Mouse (Mus musculus) embryonic facial prominence, embryonic 13.5 days (tissue): ENCODE measurements around the gene Dhrs11. TPM values are rescaled to one million over a fixed set of nuclear protein-coding genes. Genes with fewer than 3 reads are reported as not detected.

Source experiments
- ATAC-seq: fragments of 200-750 bp; cut with Nextera tagmentation; 2 replicates; pipeline ENCODE4 v1.8.0; 2017; ENCODE audit warnings: low read depth; ENCODE audit not compliant: insufficient number of reproducible peaks, insufficient read depth, low FRiP score, low TSS enrichment
- H3K27ac ChIP-seq: fragments of 300-500 bp; sonication (generic); 2 replicates; pipeline ENCODE4 v1.5.1; 2015; ENCODE audit warnings: moderate library complexity, mild to moderate bottlenecking, inconsistent platforms
- H3K27me3 ChIP-seq: fragments of 300-500 bp; sonication (generic); 2 replicates; pipeline ENCODE4 v1.6.1; 2015; ENCODE audit warnings: mild to moderate bottlenecking, inconsistent platforms
- H3K36me3 ChIP-seq: fragments of 300-500 bp; sonication (generic); 2 replicates; pipeline ENCODE4 v1.6.1; 2015; ENCODE audit warnings: mild to moderate bottlenecking, inconsistent platforms
- H3K4me1 ChIP-seq: fragments of 300-500 bp; sonication (generic); 2 replicates; pipeline ENCODE4 v1.6.1; 2015; ENCODE audit warnings: inconsistent platforms
- H3K4me2 ChIP-seq: fragments of 300-500 bp; sonication (generic); 2 replicates; pipeline ENCODE4 v1.6.1; 2015; ENCODE audit warnings: moderate library complexity, mild to moderate bottlenecking, inconsistent platforms
- H3K4me3 ChIP-seq: fragments of 300-500 bp; sonication (generic); 2 replicates; pipeline ENCODE4 v1.5.1; 2015; ENCODE audit warnings: mild to moderate bottlenecking, inconsistent platforms
- H3K9ac ChIP-seq: fragments of 300-500 bp; sonication (generic); 2 replicates; pipeline ENCODE4 v1.6.1; 2015; ENCODE audit warnings: mild to moderate bottlenecking, inconsistent platforms
- H3K9me3 ChIP-seq: fragments of 300-500 bp; sonication (generic); 2 replicates; pipeline ENCODE4 v1.6.1; 2016; ENCODE audit warnings: inconsistent platforms
- WGBS: fragments of 180-500 bp; shearing (Covaris S2); methylation state at CpG from one replicate; pipeline ENCODE4 v1.1.7; 2015; ENCODE audit warnings: mixed read lengths; 5-methylcytosine and 5-hydroxymethylcytosine counted together
- polyA plus RNA-seq: library from polyadenylated mRNA; unstranded; fragments of >200 nt; fragmentation: Nextera tagmentation; extraction: Ambion mirVana; gene quantifications from 2 replicates; pipeline ENCODE4 v1.2.1, GENCODE M21; 2015

The Dhrs11 gene
- polyA plus RNA-seq, 1 experiment from 2014 or later: 12.5 TPM

DNA sequence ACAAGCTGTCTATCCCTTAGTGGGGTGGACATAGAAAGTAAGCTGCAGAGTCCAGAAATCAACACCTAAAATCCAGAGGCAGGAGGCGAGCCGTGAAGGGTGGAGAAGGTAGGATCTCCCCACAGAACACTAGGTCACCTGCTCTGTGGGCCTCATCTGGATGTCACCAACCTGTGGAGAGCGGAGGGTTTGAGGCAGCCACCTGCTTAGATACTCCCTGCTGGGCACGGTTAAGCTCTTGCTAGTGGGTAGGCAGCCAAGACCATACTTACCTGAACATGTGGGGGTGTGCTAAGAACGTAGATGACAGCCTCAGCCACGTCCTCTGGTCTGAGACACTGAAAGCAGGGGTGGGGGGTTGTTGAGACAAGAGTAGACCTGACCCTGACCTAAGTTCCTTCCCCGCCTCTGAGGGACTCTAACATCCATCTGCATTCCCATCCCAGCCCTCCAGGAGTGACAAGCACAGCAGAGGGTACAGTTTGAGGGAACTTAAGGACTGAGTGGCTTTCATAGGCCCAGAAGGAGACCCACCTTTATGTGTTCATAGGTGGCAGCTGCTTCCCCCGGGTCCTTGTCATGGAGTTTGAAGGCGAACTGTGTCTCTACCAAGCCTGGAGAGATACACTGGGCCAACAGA is 7.5 kb downstream of the Dhrs11 start:
- no peaks in the 10 kb centered on the region for H3K9me3 ChIP-seq
- ATAC-seq: no peak
- peaks cover 13% of the 10 kb centered on the region; the same call in 1 of the 2 replicates for H3K4me1 ChIP-seq
- no peak overlapping the region for H3K9ac ChIP-seq
- H3K36me3 ChIP-seq: peaks cover 7% of the 10 kb centered on the region
- H3K27ac ChIP-seq: no peak overlapping the region
- no peak overlapping the region for H3K4me3 ChIP-seq
- no peaks in the 10 kb centered on the region for H3K27me3 ChIP-seq
- 88% methylated on average over 9 of the region's 9 CpGs for WGBS
- no peak overlapping the region for H3K4me2 ChIP-seq

GRCm38 (mm10) chr11:84818961-84819692 is 9.7 kb downstream of the Dhrs11 start, which contains the start of gene Mrm1:
Mrm1 (minus strand) TSS chr11:84819515.
- Histone ChIP-seq H3K4me2 (peak within 1 kb of the TSS; percentile 100), H3K4me3 (peak within 1 kb of the TSS; percentile 75), H3K9me3 (no peaks in the 10 kb centered on the region), H3K36me3 (peaks cover 7% of the 10 kb centered on the region), H3K4me1 (peaks cover 9% of the 10 kb centered on the region; the same call in 1 of the 2 replicates), H3K27me3 (no peaks in the 10 kb centered on the region), H3K27ac (peak within 1 kb of the TSS; percentile 80), H3K9ac (peak within 1 kb of the TSS; percentile 83)
- WGBS: under 1% methylated on average over 55 of the region's 55 CpGs
- peak; percentile 74; the same call in 1 of the 2 replicates for ATAC-seq

DNA sequence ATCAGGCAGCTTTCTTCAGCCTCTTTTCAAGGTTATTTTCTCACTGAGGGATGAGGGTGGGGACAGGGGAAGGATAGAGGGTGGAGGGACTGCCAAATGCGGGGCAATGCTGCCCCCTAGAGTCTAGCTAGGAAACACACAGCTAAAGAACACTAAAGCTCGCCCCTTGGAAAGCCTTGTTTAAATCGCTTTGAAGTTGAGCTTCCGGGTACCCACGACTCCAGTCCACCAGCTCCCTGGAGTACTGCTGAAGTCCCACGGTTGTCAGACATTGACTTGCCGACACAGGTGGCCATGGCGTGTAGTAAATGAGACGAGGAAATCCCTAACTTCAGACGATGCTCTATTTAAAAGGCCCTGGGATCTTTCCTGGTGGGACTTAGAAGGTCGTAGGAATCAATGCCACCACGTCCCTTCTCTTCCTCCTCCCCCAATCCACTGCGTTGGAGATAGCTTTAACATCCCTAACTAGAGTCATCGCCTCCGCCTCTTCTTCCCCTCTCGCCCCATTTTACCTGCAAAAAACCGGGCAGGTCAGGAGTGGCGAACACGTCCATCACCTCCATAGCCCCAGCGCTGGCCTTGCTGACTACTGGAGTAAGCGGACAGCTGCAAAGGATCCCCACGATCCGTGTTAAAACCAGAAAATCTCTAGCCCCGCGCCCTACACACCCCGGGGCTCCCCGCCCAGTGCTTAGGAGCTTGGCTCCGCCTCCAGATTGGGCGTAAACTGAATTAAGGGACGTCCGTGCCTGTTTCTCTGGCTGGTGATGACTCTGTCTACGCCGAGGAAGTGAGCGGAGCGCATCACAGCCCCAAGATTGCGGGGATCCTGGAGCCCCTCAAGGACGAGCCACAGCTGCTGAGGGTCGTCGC is 10.5 kb downstream of the Dhrs11 start:
- Histone ChIP-seq H3K4me2 (peak overlapping the region; percentile 100), H3K36me3 (peaks cover 7% of the 10 kb centered on the region), H3K4me1 (peaks cover 9% of the 10 kb centered on the region; the same call in 1 of the 2 replicates), H3K9ac (peak overlapping the region; percentile 83), H3K27ac (peak overlapping the region; percentile 80), H3K4me3 (peak overlapping the region; percentile 75), H3K27me3 (no peaks in the 10 kb centered on the region), H3K9me3 (no peaks in the 10 kb centered on the region)
- WGBS: under 1% methylated on average over 39 of the region's 39 CpGs
- 0 out of 2 replicates have a peak, but pooled peaks have one; percentile 34 for ATAC-seq

DNA sequence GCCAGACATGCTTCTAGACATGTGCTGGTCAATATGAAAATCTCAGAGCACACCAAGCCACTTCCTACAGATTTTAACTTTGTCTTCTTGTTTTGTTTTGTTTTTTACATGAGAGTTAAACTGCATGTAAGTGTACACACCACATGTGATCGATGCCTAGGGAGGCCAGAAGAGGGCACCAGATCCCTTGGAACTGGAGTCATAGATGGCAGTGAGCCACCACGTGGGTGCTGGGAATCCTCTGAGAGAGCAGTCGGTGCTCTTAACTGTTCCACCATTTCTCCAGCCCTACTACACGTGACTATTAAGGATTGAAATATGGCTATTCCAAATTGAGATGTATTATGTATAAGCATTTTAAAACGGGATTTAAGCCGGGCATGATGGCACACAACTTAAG is 11.4 kb downstream of the Dhrs11 start:
- Histone ChIP-seq H3K9ac (no peak overlapping the region), H3K4me1 (peaks cover 9% of the 10 kb centered on the region; the same call in 1 of the 2 replicates), H3K9me3 (no peaks in the 10 kb centered on the region), H3K4me2 (no peak overlapping the region), H3K4me3 (no peak overlapping the region), H3K27me3 (no peaks in the 10 kb centered on the region), H3K27ac (no peak overlapping the region), H3K36me3 (peaks cover 11% of the 10 kb centered on the region)
- WGBS: 80% methylated on average over 6 of the region's 6 CpGs
- no peak for ATAC-seq

GRCm38 (mm10) chr11:84813724-84814510 is 14.9 kb downstream of the Dhrs11 start:
- Histone ChIP-seq H3K27ac (no peak overlapping the region), H3K4me3 (no peak overlapping the region), H3K27me3 (no peaks in the 10 kb centered on the region), H3K4me2 (no peak overlapping the region), H3K4me1 (peaks cover 9% of the 10 kb centered on the region; the same call in 1 of the 2 replicates), H3K9me3 (no peaks in the 10 kb centered on the region), H3K9ac (peak overlapping the region; percentile 27; the same call in 1 of the 2 replicates), H3K36me3 (peaks cover 8% of the 10 kb centered on the region; the same call in 1 of the 2 replicates)
- 50% methylated on average over 13 of the region's 13 CpGs for WGBS
- no peak for ATAC-seq

DNA sequence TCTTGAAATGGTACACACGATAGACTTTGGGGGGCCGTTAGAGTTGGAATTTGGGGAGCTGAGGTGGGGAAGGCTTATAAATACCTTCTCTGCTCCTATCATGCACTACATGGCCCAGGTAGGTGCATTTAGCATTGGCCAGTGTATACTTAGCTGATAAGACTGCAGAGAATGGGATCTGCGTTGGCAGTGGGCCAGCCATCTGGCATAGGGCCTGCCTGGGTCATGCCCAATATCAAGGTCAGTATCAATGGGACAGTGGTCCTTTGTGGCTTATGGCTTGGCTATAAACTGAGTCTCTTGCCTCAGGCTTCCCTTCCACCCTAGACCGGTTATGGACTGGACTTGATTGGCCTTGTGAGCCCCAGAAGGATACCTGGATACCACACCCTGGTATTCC is 24.4 kb downstream of the Dhrs11 start:
- Histone ChIP-seq H3K4me1 (no peaks in the 10 kb centered on the region), H3K4me2 (no peak overlapping the region), H3K9me3 (no peaks in the 10 kb centered on the region), H3K4me3 (no peak overlapping the region), H3K9ac (no peak overlapping the region), H3K27me3 (0 out of 2 replicates have a peak, but pooled peaks cover 4% of the 10 kb centered on the region), H3K27ac (no peak overlapping the region), H3K36me3 (no peaks in the 10 kb centered on the region)
- ATAC-seq: no peak
- WGBS: 93% methylated on average over 4 of the region's 4 CpGs

DNA sequence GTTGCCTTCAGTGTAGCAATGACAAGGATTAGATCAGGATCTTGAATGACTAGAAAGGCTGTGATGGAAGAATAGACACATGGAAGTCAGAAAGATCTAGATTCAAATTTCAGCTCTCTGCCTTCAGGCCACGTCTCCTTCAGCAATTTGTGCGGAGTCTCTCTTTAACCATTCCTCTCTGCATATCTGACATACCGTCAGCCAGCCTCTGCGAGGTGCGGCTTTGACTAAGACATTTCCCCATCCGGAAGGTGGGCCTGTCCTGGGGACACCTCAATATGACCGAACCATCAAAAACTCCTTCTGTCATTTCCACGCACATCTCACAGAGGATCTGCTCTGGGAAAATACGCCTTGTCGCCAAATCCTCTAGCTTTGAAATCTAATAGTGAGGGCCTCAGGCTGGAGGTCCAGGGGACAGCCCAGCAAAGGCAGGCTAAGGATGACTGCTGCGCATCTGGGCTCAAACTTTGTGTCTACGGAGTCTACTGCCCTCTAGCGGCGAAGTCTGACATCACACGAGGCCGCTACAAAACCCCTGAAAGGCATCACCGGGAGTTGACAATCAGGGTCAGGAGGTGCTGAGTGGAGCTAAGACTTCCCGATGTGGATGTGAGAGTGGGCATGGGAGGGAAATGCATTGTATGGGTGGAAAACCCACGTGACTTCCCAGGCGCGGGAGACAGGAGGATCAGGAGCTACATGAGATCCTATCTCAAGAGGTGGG is 31.0 kb downstream of the Dhrs11 start:
- no peak overlapping the region for H3K27ac ChIP-seq
- no peaks in the 10 kb centered on the region for H3K36me3 ChIP-seq
- H3K27me3 ChIP-seq: peaks cover 15% of the 10 kb centered on the region
- H3K4me2 ChIP-seq: no peak overlapping the region
- no peak for ATAC-seq
- 16% methylated on average over 21 of the region's 21 CpGs for WGBS
- H3K4me1 ChIP-seq: peaks cover 6% of the 10 kb centered on the region; the same call in 1 of the 2 replicates
- H3K9me3 ChIP-seq: no peaks in the 10 kb centered on the region
- H3K9ac ChIP-seq: no peak overlapping the region
- no peak overlapping the region for H3K4me3 ChIP-seq

GRCm38 (mm10) chr11:84797026-84797425 is 31.8 kb downstream of the Dhrs11 start:
- no peak overlapping the region for H3K4me3 ChIP-seq
- no peaks in the 10 kb centered on the region for H3K36me3 ChIP-seq
- H3K27ac ChIP-seq: no peak overlapping the region
- no peak overlapping the region for H3K4me2 ChIP-seq
- H3K4me1 ChIP-seq: peaks cover 6% of the 10 kb centered on the region; the same call in 1 of the 2 replicates
- H3K9ac ChIP-seq: no peak overlapping the region
- no peak for ATAC-seq
- peaks cover 15% of the 10 kb centered on the region for H3K27me3 ChIP-seq
- H3K9me3 ChIP-seq: no peaks in the 10 kb centered on the region
- 40% methylated on average over 10 of the region's 10 CpGs for WGBS

DNA sequence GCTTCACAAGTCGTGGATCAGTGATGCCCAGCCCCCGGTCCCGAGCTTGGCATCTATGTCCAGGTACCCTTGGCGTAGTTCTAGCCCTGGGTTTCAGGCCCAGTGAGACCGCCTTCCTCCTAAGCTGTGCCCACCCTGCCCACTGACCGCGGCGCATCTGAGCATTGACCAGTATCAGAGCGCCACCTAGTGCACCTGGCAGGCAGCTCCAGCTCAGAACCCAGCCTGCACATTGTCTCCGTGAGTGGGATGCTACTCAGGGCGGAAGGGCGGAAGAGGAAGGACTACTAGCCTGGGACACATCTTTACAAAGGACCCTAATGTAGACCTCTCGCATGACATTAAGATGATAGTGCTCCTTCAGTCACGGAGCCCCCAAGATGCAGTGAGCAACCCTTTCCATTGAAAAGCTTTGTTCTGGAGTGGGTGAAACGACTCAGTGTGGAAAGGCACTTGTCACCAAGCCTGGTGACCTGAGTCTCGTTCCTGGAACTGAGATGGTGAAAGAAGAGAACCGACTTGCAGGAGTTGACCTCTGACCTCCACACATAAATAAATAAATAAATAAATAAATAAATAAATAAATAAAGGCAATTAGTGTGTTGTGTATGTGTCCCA is 34.2 kb downstream of the Dhrs11 start:
- H3K36me3 ChIP-seq: no peaks in the 10 kb centered on the region
- H3K27ac ChIP-seq: no peak overlapping the region
- peak overlapping the region; percentile 58; the same call in 1 of the 2 replicates for H3K9ac ChIP-seq
- WGBS: 10% methylated on average over 17 of the region's 17 CpGs
- no peak for ATAC-seq
- H3K4me3 ChIP-seq: peak overlapping the region; percentile 16
- H3K4me1 ChIP-seq: peaks cover 6% of the 10 kb centered on the region; the same call in 1 of the 2 replicates
- H3K9me3 ChIP-seq: no peaks in the 10 kb centered on the region
- peak overlapping the region; percentile 56 for H3K4me2 ChIP-seq
- peaks cover 23% of the 10 kb centered on the region for H3K27me3 ChIP-seq

DNA sequence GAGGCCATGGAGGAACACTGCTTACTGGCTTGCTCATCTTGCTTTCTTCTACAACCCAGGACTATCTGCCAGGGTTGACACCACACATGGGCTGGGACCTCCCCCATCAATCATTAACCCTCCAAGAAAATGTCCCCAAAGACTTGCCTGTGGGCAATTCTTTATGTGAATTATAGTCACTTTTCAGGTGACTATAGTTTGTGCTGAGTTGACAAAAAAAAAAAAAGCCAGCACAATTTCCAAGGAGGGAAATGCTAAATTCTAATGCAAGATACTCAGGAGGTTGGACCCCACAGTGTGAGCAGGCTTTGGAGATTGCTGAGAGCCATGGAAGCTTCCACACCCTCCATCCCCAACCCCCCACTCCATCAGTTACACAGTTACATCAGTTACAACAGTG is 35.2 kb downstream of the Dhrs11 start:
- Histone ChIP-seq H3K4me1 (peaks cover 6% of the 10 kb centered on the region; the same call in 1 of the 2 replicates), H3K36me3 (no peaks in the 10 kb centered on the region), H3K9me3 (no peaks in the 10 kb centered on the region), H3K27me3 (peaks cover 26% of the 10 kb centered on the region), H3K4me3 (no peak overlapping the region), H3K9ac (no peak overlapping the region), H3K27ac (no peak overlapping the region), H3K4me2 (no peak overlapping the region)
- ATAC-seq: no peak
